8 mouse cellular contexts compared by ENCODE assay signal in the genomic region with DNA sequence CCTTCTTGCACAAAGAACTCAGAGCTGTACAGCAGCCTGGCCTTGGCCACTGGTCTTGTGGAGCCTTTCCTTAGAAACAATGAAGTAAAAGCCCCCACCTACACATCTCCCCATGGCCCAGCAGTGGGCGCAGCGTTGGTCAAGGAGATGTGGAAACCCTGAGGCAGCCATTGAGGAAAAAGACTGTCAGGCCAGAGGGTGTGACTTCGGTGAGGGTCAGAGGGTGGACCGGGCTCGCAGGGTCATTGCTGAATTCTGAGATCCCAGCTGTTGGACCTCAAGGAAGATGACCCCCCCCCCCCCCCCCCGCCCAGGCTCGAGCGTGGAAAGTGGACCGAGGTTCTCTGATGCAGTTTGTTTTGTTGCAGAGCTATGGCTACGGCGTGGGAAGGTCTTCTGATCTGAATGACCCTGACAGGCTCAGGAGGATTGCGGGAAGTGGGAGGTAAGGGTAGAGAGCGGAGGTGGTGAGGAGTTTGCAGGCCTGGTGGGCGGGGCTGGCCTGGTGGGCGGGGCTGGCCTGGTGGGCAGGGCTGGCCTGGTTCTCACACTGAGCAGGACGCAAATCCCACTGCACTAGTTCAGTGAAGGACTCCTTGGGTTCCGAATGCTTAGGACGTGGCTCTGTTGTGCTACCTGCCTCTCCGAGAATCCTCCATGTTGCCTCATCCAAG. TPM values are rescaled to one million over a fixed set of nuclear protein-coding genes. Genes with fewer than 3 reads are reported as not detected.
DNase-seq lines count a peak whose midpoint lies in the region; ATAC-seq and TF ChIP-seq lines count a peak whose summit lies in the region.

No protein-coding gene starts in this region.

- peak; percentile 31; the same call in 1 of the 2 replicates for TF ChIP-seq POLR2A in small intestine, adult 2 months (IDR thresholded peaks at IDR 0.05; ENCODE audit: low read depth, low read length)

- H3K4me1 ChIP-seq in heart, embryonic 16.5 days (ENCODE audit: control insufficient read depth, insufficient read depth, low read length) = peaks cover 19% of the 10 kb centered on the region
- peaks cover 45% of the 10 kb centered on the region for H3K4me1 ChIP-seq in small intestine, adult 2 months (ENCODE audit: control insufficient read depth, insufficient read depth, insufficient read length, low read length)

- TF ChIP-seq CTCF in small intestine, adult 2 months (IDR thresholded peaks at IDR 0.05; ENCODE audit: extremely low read depth, insufficient read length, insufficient replicate concordance, low read depth, low read length) = no peak

- WGBS in heart, embryonic 16.5 days = 13% methylated on average over 19 of the region's 19 CpGs
- WGBS in small intestine, adult 2 months = 4% methylated on average over 18 of the region's 19 CpGs

- peak overlapping the region; percentile 55 for H3K9ac ChIP-seq in heart, embryonic 16.5 days (ENCODE audit: low read length)

- H3K27me3 ChIP-seq in heart, embryonic 16.5 days (ENCODE audit: control insufficient read depth, insufficient read depth, low read length) = no peaks in the 10 kb centered on the region
- H3K27me3 ChIP-seq in small intestine, adult 2 months (ENCODE audit: control insufficient read depth, insufficient read depth, low read length) = no peaks in the 10 kb centered on the region

- H3K36me3 ChIP-seq in heart, embryonic 16.5 days (ENCODE audit: control insufficient read depth, insufficient read depth) = no peaks in the 10 kb centered on the region
- H3K36me3 ChIP-seq in small intestine, adult 2 months (ENCODE audit: control insufficient read depth, insufficient read depth, low read length) = no peaks in the 10 kb centered on the region

- peak; percentile 60; the same call in 1 of the 2 replicates for ATAC-seq in erythroblast, adult 5-6 weeks (replicated peaks; ENCODE audit: low FRiP score, poor library complexity, severe bottlenecking)
- peak; percentile 79 for ATAC-seq in heart, embryonic 16.5 days (replicated peaks; ENCODE audit: extremely low read depth, insufficient read depth, low FRiP score)
- ATAC-seq in megakaryocyte, adult 5-6 weeks (ENCODE audit: poor library complexity, severe bottlenecking) = peak; percentile 20; the same call in 1 of the 2 replicates

- no peaks in the 10 kb centered on the region for H3K9me3 ChIP-seq in heart, embryonic 16.5 days (replicated peaks; ENCODE audit: control insufficient read depth, low read length)

- peak overlapping the region; percentile 68 for H3K4me2 ChIP-seq in heart, embryonic 16.5 days (ENCODE audit: low read depth, low read length)

- peak; percentile 25 for DNase-seq in right cerebral cortex, postnatal 25 days
- no peak for DNase-seq in right cerebral cortex, adult 18-20 months
- DNase-seq in kidney, postnatal 10 days = peak; percentile 93
- DNase-seq in layer of hippocampus, postnatal 14 days (ENCODE audit: low spot score in 2 of 2) = no peak

- peak overlapping the region; percentile 68 for H3K27ac ChIP-seq in heart, embryonic 16.5 days (ENCODE audit: low read length)
- peak overlapping the region; percentile 99 for H3K27ac ChIP-seq in small intestine, adult 2 months (ENCODE audit: insufficient read depth, low read depth, low read length)

- peak overlapping the region; percentile 43 for H3K4me3 ChIP-seq in heart, embryonic 16.5 days (ENCODE audit: low read length)
- H3K4me3 ChIP-seq in small intestine, adult 2 months (ENCODE audit: low read depth, low read length) = peak overlapping the region; percentile 47

RNA-seq across cellular contexts. Expression of gene Tgm2, which starts 32.6 kb away (rescaled TPM):
- total RNA-seq in erythroblast, adult 5-6 weeks (2015; ENCODE audit: low replicate concordance) = 2.1 and 3.8 TPM in 2 replicates
- total RNA-seq in erythroblast, adult 5-6 weeks (2017; ENCODE audit: low replicate concordance) = 6.6 and 9.6 TPM in 2 replicates
- polyA plus RNA-seq in heart, embryonic 16.5 days (2015; fragmentation: Nextera tagmentation; extraction: Ambion mirVana) = 226 and 256 TPM in 2 replicates
- 0.71 and 1.0 TPM in 2 replicates for total RNA-seq in megakaryocyte, adult 5-6 weeks (2015)
- 2.1 and 2.6 TPM in 2 replicates for total RNA-seq in megakaryocyte, adult 5-6 weeks (2017)
- 89.6 and 93.0 TPM in 2 replicates for polyA plus RNA-seq in small intestine, adult 2 months (2012; rRNA removed)
- total RNA-seq in layer of hippocampus, postnatal 14 days (2021) = 1 to 10 TPM; 5.8 to 6.0 TPM

RNA-seq across cellular contexts. Expression of gene D630003M21Rik, which starts 50.2 kb away (rescaled TPM):
- total RNA-seq in erythroblast, adult 5-6 weeks (2015; ENCODE audit: low replicate concordance) = not detected in 2 replicates
- total RNA-seq in erythroblast, adult 5-6 weeks (2017; ENCODE audit: low replicate concordance) = not detected in 2 replicates
- polyA plus RNA-seq in heart, embryonic 16.5 days (2015; fragmentation: Nextera tagmentation; extraction: Ambion mirVana) = 2.2 and 2.5 TPM in 2 replicates
- total RNA-seq in megakaryocyte, adult 5-6 weeks (2015) = not detected in 2 replicates
- total RNA-seq in megakaryocyte, adult 5-6 weeks (2017) = not detected in 2 replicates
- polyA plus RNA-seq in small intestine, adult 2 months (2012; rRNA removed) = 1.1 and 1.7 TPM in 2 replicates
- 1 to 10 TPM; 4.7 to 4.9 TPM for total RNA-seq in layer of hippocampus, postnatal 14 days (2021)

Comparison
In these comparisons a context has a peak if more than half of its experiments do, and no peak if none do; other contexts are left out.
1. DNase-seq: peak in right cerebral cortex, postnatal 25 days (single experiment) and kidney, postnatal 10 days (single experiment); none in right cerebral cortex, adult 18-20 months (single experiment) and layer of hippocampus, postnatal 14 days (0 of 2).
2. ATAC-seq: peak in every context shown above with its lines; median percentile 79 in heart, embryonic 16.5 days; 60 in erythroblast, adult 5-6 weeks; 20 in megakaryocyte, adult 5-6 weeks.
3. RNA of gene D630003M21Rik, which starts 50.2 kb away (total RNA-seq): 4.7 to 4.9 TPM in layer of hippocampus, postnatal 14 days; not detected in erythroblast, adult 5-6 weeks and not detected in megakaryocyte, adult 5-6 weeks; every median in the first group is over 4 times any median in the second.